In the genomic region with DNA sequence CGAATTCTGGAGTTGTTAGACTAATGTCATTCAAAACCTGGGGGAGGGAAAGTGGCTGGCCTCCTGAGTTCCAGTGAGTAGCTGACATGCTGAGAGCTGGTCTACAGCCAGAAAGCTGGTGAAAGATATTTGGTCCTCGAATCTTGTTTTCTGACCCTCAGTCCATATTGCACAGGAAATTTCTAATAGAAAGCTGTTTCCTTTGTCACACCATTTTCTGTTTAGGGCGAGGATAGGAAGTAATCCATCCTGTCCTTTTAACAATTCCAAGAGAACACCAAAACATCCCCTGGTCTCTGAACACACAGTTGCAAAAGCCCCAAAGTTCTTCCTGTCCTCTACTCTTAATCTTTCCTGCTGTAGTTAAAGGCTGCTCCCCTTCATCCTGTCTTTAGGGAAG, we compare ENCODE assay signal across 28 mouse cellular contexts. TPM values are rescaled to one million over a fixed set of nuclear protein-coding genes. Genes with fewer than 3 reads are reported as not detected.
DNase-seq lines count a peak whose midpoint lies in the region; ATAC-seq and TF ChIP-seq lines count a peak whose summit lies in the region.
"Had no signal": no experiment of that assay in that cellular context is flagged by ENCODE, and none has a peak within 500 bp of the region (broad histone marks: within the 10 kb centered on the region; RNA-seq: fewer than 3 reads in every experiment).

No protein-coding gene starts in this region.

- no peak overlapping the region for H3K27ac ChIP-seq in midbrain, postnatal 0 days (ENCODE audit: low read depth, low read length)
- H3K27ac ChIP-seq in midbrain, embryonic 13.5 days = no peak overlapping the region
- no peak overlapping the region for H3K27ac ChIP-seq in intestine, postnatal 0 days (ENCODE audit: low read depth, low read length)
- H3K27ac ChIP-seq: embryonic facial prominence, embryonic 13.5 days; forebrain, embryonic 13.5 days; layer of hippocampus, adult 2 months; limb, embryonic 13.5 days; liver, embryonic 12.5 days; neural tube, embryonic 13.5 days had no signal

- H3K9ac ChIP-seq in midbrain, postnatal 0 days (replicated peaks; ENCODE audit: low read length, poor library complexity, severe bottlenecking) = no peak overlapping the region
- H3K9ac ChIP-seq in midbrain, embryonic 13.5 days (replicated peaks) = no peak overlapping the region
- H3K9ac ChIP-seq in intestine, postnatal 0 days (ENCODE audit: low read depth, low read length) = no peak overlapping the region
- H3K9ac ChIP-seq: embryonic facial prominence, embryonic 13.5 days; forebrain, embryonic 13.5 days; limb, embryonic 13.5 days; liver, embryonic 12.5 days; neural tube, embryonic 13.5 days had no signal

- WGBS in midbrain, postnatal 0 days = 41% methylated on average over 3 of the region's 3 CpGs
- 40% methylated on average over 3 of the region's 3 CpGs for WGBS in midbrain, embryonic 13.5 days
- WGBS in intestine, postnatal 0 days = 36% methylated on average over 3 of the region's 3 CpGs

- no peaks in the 10 kb centered on the region for H3K27me3 ChIP-seq in midbrain, postnatal 0 days (ENCODE audit: insufficient read depth, low read length)
- H3K27me3 ChIP-seq in midbrain, embryonic 13.5 days = no peaks in the 10 kb centered on the region
- no peaks in the 10 kb centered on the region for H3K27me3 ChIP-seq in intestine, postnatal 0 days (replicated peaks; ENCODE audit: control insufficient read depth, insufficient read depth, low read length)
- H3K27me3 ChIP-seq: embryonic facial prominence, embryonic 13.5 days; forebrain, embryonic 13.5 days; liver, embryonic 12.5 days; neural tube, embryonic 13.5 days had no signal

- no peaks in the 10 kb centered on the region for H3K9me3 ChIP-seq in midbrain, postnatal 0 days (ENCODE audit: low read length)
- H3K9me3 ChIP-seq in midbrain, embryonic 13.5 days = no peaks in the 10 kb centered on the region
- H3K9me3 ChIP-seq in intestine, postnatal 0 days (ENCODE audit: control insufficient read depth) = no peaks in the 10 kb centered on the region
- H3K9me3 ChIP-seq: forebrain, embryonic 13.5 days; liver, embryonic 12.5 days; neural tube, embryonic 13.5 days had no signal

- no peaks in the 10 kb centered on the region for H3K4me1 ChIP-seq in midbrain, postnatal 0 days (ENCODE audit: insufficient read depth, low read length)
- H3K4me1 ChIP-seq in midbrain, embryonic 13.5 days (replicated peaks) = peaks cover 5% of the 10 kb centered on the region
- no peaks in the 10 kb centered on the region for H3K4me1 ChIP-seq in intestine, postnatal 0 days (replicated peaks; ENCODE audit: control insufficient read depth, insufficient read depth, low read length)
- H3K4me1 ChIP-seq: embryonic facial prominence, embryonic 13.5 days; limb, embryonic 13.5 days; liver, embryonic 12.5 days had no signal

- H3K4me3 ChIP-seq in midbrain, postnatal 0 days (ENCODE audit: low read depth, low read length) = no peak overlapping the region
- no peak overlapping the region for H3K4me3 ChIP-seq in midbrain, embryonic 13.5 days (replicated peaks)
- H3K4me3 ChIP-seq in intestine, postnatal 0 days (ENCODE audit: low read depth, low read length) = no peak overlapping the region
- H3K4me3 ChIP-seq: embryonic facial prominence, embryonic 13.5 days; forebrain, embryonic 13.5 days; layer of hippocampus, adult 2 months; limb, embryonic 13.5 days; liver, embryonic 12.5 days; neural tube, embryonic 13.5 days had no signal

- H3K36me3 ChIP-seq in midbrain, postnatal 0 days (ENCODE audit: insufficient read depth, low read length) = no peaks in the 10 kb centered on the region
- H3K36me3 ChIP-seq in midbrain, embryonic 13.5 days = no peaks in the 10 kb centered on the region
- no peaks in the 10 kb centered on the region for H3K36me3 ChIP-seq in intestine, postnatal 0 days (ENCODE audit: control insufficient read depth, insufficient read depth)
- H3K36me3 ChIP-seq: embryonic facial prominence, embryonic 13.5 days; limb, embryonic 13.5 days; liver, embryonic 12.5 days; neural tube, embryonic 13.5 days had no signal

- H3K4me2 ChIP-seq in midbrain, postnatal 0 days (ENCODE audit: low read depth, low read length, poor library complexity, severe bottlenecking) = no peak overlapping the region
- no peak overlapping the region for H3K4me2 ChIP-seq in midbrain, embryonic 13.5 days (replicated peaks)
- H3K4me2 ChIP-seq in intestine, postnatal 0 days (replicated peaks; ENCODE audit: low read depth) = no peak overlapping the region
- H3K4me2 ChIP-seq: embryonic facial prominence, embryonic 13.5 days; forebrain, embryonic 13.5 days; heart, embryonic 11.5 days; limb, embryonic 13.5 days; liver, embryonic 12.5 days; neural tube, embryonic 13.5 days had no signal

- no peak for TF ChIP-seq CTCF in midbrain, postnatal 0 days (IDR thresholded peaks at IDR 0.05)
- TF ChIP-seq CTCF in intestine, postnatal 0 days (IDR thresholded peaks at IDR 0.05; ENCODE audit: low read depth) = no peak

- intact Hi-C loops in left cerebral cortex, postnatal 4 days (cut with DNase I) = no loop called here
- intact Hi-C loops in left cerebral cortex, postnatal 14 days (cut with DNase I) = no loop called here

- no peak for ATAC-seq in midbrain, postnatal 0 days (ENCODE audit: low FRiP score)
- no peak for ATAC-seq in midbrain, embryonic 13.5 days
- no peak for ATAC-seq in intestine, postnatal 0 days
- ATAC-seq: CD4-positive, CD25-positive, alpha-beta regulatory T cell, adult 4 months; forebrain, embryonic 13.5 days; hindbrain, embryonic 16.5 days; intestine, embryonic 16.5 days; liver, embryonic 12.5 days had no signal

- peak; percentile 4 for DNase-seq in embryo, embryonic 9.5 days (ENCODE audit: extremely low spot score)
- no peak for DNase-seq in embryo, embryonic 10.5 days (ENCODE audit: low spot score)
- DNase-seq in left cerebral cortex, postnatal 4 days = peak; percentile 19
- no peak for DNase-seq in left cerebral cortex, postnatal 14 days (ENCODE audit: low spot score in 2 of 2)
- peak; percentile 17 for DNase-seq in midbrain, postnatal 0 days (ENCODE audit: low spot score)
- DNase-seq in lung, postnatal 36 days = peak; percentile 9
- DNase-seq: cerebellum, adult 11-12 months; layer of hippocampus, postnatal 36 days; thymus, postnatal 25 days had no signal

RNA-seq across cellular contexts. Expression of gene Kalrn, which starts 22.0 kb away (rescaled TPM):
- total RNA-seq in left cerebral cortex, postnatal 4 days (2021) = 100 to 1,000 TPM; 233 to 236 TPM
- total RNA-seq in left cerebral cortex, postnatal 14 days (2021) = 100 to 1,000 TPM; 431 to 495 TPM
- 128 and 156 TPM in 2 replicates for total RNA-seq in midbrain, postnatal 0 days (2014; rRNA removed)
- 18.2 and 23.6 TPM in 2 replicates for polyA plus RNA-seq in midbrain, postnatal 0 days (2015; fragmentation: Nextera tagmentation; extraction: Ambion mirVana)
- polyA plus RNA-seq in midbrain, embryonic 13.5 days (2015; fragmentation: Nextera tagmentation; extraction: Ambion mirVana) = 38.5 and 39.6 TPM in 2 replicates
- polyA plus RNA-seq in intestine, postnatal 0 days (2015; fragmentation: Nextera tagmentation; extraction: Ambion mirVana) = 7.5 and 8.0 TPM in 2 replicates

RNA-seq across cellular contexts. Expression of gene Ropn1, which starts 54.4 kb away (rescaled TPM):
- not detected for total RNA-seq in left cerebral cortex, postnatal 4 days (2021)
- total RNA-seq in left cerebral cortex, postnatal 14 days (2021) = under 1 TPM in 1 of 2 experiments, not detected in 1; 0.55 TPM
- not detected in 2 replicates for total RNA-seq in midbrain, postnatal 0 days (2014; rRNA removed)
- polyA plus RNA-seq in midbrain, postnatal 0 days (2015; fragmentation: Nextera tagmentation; extraction: Ambion mirVana) = 0.20 TPM in 1 of 2 replicates, not detected in the other
- polyA plus RNA-seq in midbrain, embryonic 13.5 days (2015; fragmentation: Nextera tagmentation; extraction: Ambion mirVana) = not detected in 2 replicates
- not detected in 2 replicates for polyA plus RNA-seq in intestine, postnatal 0 days (2015; fragmentation: Nextera tagmentation; extraction: Ambion mirVana)
- total RNA-seq: adrenal gland, postnatal 4 days; gastrocnemius, adult 8-10 months; granulocyte monocyte progenitor cell, adult 5-6 weeks; hematopoietic stem cell, adult 5-6 weeks; layer of hippocampus, adult 2 months; layer of hippocampus, postnatal 36 days; megakaryocyte-erythroid progenitor cell, adult 5-6 weeks had no signal
- polyA plus RNA-seq: CD4-positive, CD25-positive, alpha-beta regulatory T cell, adult 4 months; embryonic facial prominence, embryonic 13.5 days; forebrain, embryonic 13.5 days; hindbrain, embryonic 16.5 days; intestine, embryonic 16.5 days; kidney, embryonic 16.5 days; limb, embryonic 13.5 days; liver, embryonic 12.5 days; neural tube, embryonic 13.5 days; stomach, embryonic 14.5 days had no signal

Comparison
In these comparisons a context has a peak if more than half of its experiments do, and no peak if none do; other contexts are left out.
1. DNase-seq: peak in embryo, embryonic 9.5 days (single experiment), left cerebral cortex, postnatal 4 days (single experiment), midbrain, postnatal 0 days (single experiment) and lung, postnatal 36 days (single experiment); none in embryo, embryonic 10.5 days (single experiment) and left cerebral cortex, postnatal 14 days (0 of 2).